Mouse (Mus musculus) layer of hippocampus, adult 18-20 months (tissue): ENCODE measurements around the gene Maats1. TPM values are rescaled to one million over a fixed set of nuclear protein-coding genes. Genes with fewer than 3 reads are reported as not detected.

Source experiments
- DNase-seq, 2 experiments: peaks; one replicate each; pipeline ENCODE4 v3.0.0; 2022; ENCODE audit warnings: low spot score in 2 of 2
- total RNA-seq, 2 experiments: library from RNA; stranded (reverse); gene quantifications; 2 replicates each; pipeline ENCODE4 v1.2.3; 2021

Gene Maats1
- total RNA-seq, 2 experiments from 2014 or later = 1.1 to 1.5 TPM

DNA sequence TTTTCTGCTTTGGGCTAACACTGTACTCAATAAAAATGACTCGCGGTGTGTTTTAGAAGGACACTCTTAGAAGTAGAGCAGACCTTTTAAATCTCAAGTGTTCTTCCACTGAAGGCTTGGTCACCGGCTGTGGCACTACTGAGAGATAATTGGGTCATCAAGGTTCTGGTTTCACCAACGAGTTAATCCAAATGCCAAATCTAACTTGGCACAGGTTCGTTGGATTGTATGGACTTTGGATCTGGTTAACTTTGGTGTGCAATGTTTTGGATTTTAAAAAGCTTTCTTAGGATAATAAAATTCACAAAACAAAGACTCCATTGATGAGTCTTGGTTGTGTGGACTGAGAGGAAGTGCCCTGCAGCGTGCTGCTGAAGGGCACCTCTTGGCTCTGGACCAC lies 43.5 kb downstream of the Maats1 start:
- DNase-seq = no peak

- DNase-seq = peak in 1 of 2 experiments; percentile 15
These were observed 46.5 kb downstream of the Maats1 start for GRCm38 (mm10) chr16:38295349-38295930.

GRCm38 (mm10) chr16:38294685-38295348 lies 47.1 kb downstream of the Maats1 start, which contains the start of gene Nr1i2:
TSS of gene Nr1i2 (minus strand) at chr16:38294824.
- DNase-seq = no peak

DNA sequence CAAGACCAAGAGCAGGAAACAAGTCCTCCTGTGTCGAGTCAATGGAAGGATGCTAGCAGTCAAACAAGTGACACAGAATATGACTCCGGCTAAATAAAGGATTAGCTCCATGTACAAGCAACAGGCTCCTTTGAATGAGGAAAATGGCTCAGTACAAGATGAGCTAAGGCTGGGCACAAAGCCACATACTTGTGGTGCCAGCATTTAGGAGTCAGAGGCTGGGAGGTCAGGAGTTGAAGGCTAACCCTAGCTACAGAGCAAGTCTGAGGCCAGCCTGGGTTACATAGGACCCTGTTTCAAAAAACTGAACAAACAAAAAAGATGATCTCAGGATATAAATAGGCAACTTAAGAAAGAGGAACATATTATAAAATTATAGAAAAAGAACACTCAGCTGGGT lies 51.8 kb downstream of the Maats1 start:
- no peak for DNase-seq

DNA sequence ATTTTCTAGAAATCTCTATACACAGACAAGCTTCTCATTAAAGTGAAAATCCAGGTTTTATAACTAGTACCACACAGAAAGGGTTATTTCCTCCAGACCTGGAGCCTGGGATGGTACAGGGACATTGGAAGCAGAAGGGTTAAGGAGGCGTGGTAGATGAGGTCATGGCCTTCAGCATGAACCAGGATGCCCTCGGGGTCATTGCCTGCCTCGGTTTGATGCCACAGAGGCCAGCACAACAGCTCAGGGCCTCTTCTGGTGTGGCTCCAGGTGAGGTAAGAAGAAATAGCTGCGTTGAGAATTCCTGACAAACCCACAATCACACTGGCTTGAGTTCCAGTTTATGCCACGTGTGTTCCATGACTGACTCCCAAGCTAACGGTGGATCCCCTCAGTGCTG lies 53.1 kb downstream of the Maats1 start:
- DNase-seq = no peak

- DNase-seq = no peak
These were observed 54.2 kb downstream of the Maats1 start for GRCm38 (mm10) chr16:38287762-38288161.

DNA sequence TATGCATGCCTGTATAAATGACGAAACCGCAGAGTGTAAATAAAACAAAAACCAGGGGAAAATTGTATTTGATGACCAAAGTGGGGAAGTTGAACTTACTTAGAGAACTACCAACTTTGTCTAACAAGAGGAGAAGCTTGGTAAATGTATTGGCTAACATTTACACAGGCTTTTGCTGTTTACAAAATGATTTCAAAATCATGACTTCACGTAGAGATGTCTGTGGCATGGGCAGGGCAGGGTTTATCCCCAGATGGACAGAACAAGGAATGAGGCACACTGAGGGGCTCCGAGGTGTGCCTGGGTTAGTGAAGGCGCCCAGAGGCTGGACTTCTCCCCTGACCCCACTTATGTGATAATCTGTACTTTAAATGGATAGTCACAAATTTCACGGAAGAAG lies 54.6 kb downstream of the Maats1 start:
- no peak for DNase-seq

- no peak for DNase-seq
These were observed 55.4 kb downstream of the Maats1 start for GRCm38 (mm10) chr16:38286541-38286940.

DNA sequence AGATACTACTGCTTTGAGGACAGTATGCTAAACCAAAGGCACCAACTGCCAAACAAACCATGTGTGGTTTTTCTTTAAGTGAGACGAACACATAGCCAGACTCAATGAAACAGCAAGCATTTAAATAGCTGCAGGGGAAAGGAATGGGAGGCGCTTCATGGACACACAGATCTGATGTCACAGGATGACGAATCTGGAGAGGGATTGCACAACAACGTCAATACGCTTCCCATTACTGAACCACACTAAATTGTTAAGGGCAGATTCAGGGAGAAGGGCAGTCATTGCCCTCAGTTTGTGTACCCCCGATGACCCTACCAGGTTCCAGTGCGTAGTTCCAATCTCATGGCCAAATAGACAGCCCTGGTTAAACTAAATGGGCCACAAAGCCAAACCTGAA lies 56.1 kb downstream of the Maats1 start:
- DNase-seq = no peak

- DNase-seq = no peak
These were observed 58.6 kb downstream of the Maats1 start for GRCm38 (mm10) chr16:38283300-38283699.

GRCm38 (mm10) chr16:38282559-38283160 lies 59.3 kb downstream of the Maats1 start:
- DNase-seq = no peak

DNA sequence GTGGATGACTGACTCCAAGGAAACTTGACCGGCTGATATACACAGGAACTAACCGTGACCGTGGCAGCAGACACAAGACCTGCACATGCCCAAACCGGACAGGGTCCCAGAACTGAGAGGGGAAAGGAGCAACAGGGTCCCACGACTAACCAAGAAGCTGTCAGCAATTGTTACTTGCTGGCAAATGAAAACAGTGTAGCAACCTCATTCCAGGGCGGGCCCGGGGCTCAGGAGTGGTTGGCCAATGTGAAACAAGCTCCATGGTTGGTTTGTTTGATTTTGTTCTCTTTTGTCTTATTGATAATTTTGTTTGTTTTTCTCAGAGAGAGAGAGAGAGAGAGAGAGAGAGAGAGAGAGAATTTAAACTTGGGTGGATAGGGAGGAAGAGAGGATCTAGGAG lies 61.0 kb downstream of the Maats1 start:
- DNase-seq = no peak

- no peak for DNase-seq
These were observed 62.1 kb downstream of the Maats1 start for GRCm38 (mm10) chr16:38279794-38280193.

- no peak for DNase-seq
These were observed 67.2 kb downstream of the Maats1 start for GRCm38 (mm10) chr16:38274737-38275136.

DNA sequence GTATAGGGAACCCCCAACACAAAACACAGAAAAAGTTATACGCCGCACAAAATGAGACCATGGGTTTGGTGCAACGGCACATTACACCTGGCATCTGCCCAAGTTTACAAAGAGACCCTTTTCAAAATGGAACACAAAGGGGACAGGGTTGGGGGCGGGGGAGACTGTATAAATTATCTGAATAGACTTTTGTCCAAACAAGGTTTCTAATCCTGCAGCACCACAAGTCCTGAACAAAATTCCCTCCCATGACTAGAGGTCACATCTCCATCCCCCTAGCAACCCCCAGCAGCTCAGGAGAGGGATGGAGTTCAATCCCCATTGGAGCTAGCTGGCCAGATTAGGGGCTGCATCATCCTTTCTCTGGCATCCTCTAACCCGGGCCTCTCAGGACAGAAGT lies 69.5 kb downstream of the Maats1 start:
- DNase-seq = no peak

DNA sequence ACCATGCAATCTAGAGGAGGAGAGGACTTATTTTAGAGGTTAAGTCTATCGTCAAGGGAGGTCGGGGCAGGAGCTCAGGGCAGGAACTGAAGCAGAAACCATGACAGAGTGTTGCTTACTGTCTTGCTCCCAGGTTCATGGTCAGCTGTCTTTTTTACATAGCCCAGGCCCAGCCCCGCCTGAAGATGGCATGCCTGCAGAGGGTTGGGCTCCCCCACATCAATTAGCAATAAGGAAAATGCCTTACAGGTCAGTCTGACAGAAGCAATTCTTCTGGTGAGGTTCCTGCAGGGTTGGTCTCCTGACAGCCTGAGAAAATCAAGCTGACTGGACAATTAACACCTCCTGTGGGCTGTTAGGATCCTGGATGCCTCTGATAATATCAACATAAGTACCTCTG lies 70.3 kb downstream of the Maats1 start:
- no peak for DNase-seq

GRCm38 (mm10) chr16:38255927-38256326 lies 86.0 kb downstream of the Maats1 start:
- no peak for DNase-seq

DNA sequence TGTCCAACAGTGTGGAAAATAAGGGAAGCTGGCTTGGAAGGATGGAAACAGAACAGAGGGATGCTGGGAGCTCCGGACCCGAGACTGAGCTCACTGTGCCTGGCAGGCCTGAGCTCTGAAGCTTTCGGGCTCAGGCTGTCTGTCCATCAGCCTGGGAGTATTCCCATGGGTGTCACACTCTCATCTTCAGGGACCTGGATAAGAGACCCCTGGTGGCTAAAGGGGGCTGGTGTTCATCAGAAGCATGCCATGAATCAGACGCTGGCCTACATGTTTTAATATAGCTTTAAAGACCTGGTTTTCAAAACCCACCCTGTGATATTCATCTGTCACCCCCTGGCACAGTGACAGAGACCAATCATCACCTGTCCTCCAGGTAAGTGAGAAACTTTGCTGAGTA lies 86.8 kb downstream of the Maats1 start:
- DNase-seq = no peak

DNA sequence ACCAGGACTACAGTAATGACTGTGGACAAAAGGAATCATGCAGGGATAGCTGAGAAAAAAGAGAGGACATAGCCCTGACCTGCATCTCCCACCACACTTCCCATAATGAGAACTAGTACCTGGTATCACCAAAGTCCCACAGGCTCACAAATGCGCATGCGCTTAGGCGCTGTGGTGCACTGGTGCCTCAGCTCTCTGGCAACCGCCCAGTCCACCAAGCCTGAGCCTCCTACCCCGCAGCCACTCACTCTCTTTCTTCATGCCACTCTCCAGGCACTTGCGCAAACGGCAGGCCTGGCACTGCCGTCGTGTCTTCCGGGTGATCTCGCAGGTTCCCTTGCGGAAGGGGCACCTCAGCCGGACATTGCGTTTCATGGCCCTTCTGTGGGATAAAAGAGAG lies 87.9 kb downstream of the Maats1 start:
- DNase-seq = no peak

GRCm38 (mm10) chr16:38250467-38250866 lies 91.5 kb downstream of the Maats1 start:
- no peak for DNase-seq

DNA sequence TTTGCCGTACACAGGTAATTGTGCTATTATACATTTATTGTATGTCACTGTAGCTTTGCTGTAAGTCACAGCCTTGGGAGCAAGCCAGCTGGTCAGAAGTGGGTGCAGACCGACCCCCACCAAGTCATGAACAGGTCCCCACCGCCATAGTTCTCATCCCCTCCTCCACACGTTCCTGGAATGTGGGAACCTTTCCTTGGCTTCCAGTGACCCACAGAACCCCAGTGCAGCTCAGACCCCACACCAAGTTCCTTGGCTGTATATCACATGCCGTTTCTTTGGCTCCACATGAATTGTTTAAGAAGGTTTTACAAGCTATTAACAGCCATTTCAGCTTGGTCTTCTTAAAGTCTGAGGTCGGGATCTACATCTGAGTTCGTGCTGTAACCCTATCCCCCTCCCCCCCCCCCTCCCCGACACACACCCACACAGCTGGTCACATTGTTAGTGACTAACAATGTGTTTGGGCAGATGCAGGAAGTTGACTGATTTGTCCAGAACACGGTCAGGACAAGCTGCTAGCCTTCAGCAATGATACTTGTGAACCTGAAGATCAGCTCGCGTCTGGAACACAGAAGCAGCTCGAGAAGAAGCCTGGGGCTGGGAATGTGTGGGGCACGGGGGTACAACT lies 93.5 kb downstream of the Maats1 start:
- DNase-seq = no peak
